Mouse (Mus musculus): ENCODE results near the gene Pde11a.

- TF ChIP-seq CTCF (IDR thresholded peaks at IDR 0.05; ENCODE audit: control insufficient read depth, insufficient read depth, low read length) (no peak), POLR2A (IDR thresholded peaks at IDR 0.05; ENCODE audit: borderline replicate concordance, control insufficient read depth, low read depth, low read length) (no peak)
Observed at GRCm38 (mm10) chr2:76286288-76286740, 52.3 kb downstream of the Pde11a start.

Data from bone marrow, adult 2 months (tissue).